Mouse (Mus musculus) liver (tissue): ENCODE measurements at regions not wholly inside any gene's neighbourhood (a gene's known extent, or its start where the extent isn't known, plus 50 kb on each side); places are given as distances from the start of the nearest gene placed in this dataset.

Experiments used
- DNase-seq: peaks from one replicate; pipeline ENCODE4 v3.0.0-alpha.2; 2020; ENCODE audit warnings: mixed read lengths

DNA sequence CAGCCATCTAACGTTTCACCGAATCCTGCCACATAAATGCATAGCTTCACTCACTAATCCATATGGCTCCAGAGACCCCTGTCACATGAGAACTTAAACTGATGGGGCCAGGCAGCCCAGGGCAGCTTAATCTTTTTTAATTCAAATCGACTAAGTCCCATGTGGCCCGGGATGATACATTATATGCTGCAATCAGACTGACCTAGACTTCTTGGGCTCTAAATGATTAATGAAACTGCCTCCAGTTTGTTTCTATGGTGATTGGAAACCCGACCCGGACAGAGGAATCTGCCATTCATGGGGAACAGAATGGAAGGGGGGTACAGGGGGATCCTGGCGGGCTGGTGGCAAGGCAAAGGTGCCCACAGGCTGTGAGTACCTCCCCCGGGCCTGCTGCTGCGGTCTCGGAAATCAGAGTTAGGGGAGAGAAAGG, 60.6 kb upstream of the Six2 start:
- no peak for DNase-seq

DNA sequence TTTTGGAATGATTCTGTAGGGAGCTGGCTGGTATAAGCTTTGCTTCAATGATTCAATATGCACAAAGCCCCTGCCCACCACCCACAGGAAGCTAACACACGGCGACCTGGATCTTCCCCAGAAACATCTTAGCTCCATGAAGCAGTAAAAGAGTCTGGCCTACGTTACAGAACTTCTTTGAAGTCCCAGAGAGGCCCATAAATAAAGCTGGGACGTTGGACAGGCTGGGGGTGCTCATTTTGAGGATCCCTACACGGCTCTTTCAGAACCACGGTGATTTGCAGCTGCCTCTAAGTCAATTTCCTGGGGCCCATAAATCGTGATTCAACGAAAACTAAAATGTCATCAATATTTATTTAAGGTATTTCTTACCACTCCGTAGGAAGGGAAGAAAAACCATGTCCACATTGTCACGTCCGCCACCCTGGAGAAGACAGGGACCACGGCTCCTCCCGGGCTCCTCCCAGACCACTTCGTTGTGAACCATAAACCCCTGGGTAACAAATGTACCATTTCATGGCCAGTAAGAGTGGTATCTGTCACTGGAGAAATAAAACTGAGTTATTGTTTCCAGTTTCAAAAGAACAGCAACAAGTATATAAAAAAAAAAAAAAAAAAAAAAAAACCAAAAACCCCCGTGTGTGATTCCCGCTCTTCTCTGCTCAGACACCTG, 60.0 kb upstream of the Six2 start:
- no peak for DNase-seq
